Comparison of ENCODE assay signal across 24 mouse cellular contexts in genomic region chr9:12960337-12960736, GRCm38 (mm10).
A peak's percentile ranks its signal among the peaks of the same experiment; 100 is the strongest.
DNase-seq lines count a peak whose midpoint lies in the region; ATAC-seq lines count a peak whose summit lies in the region.
"Had no signal": no experiment of that assay in that cellular context is flagged by ENCODE, and none has a peak within 500 bp of the region (broad histone marks: within the 10 kb centered on the region; RNA-seq: fewer than 3 reads in every experiment).

No protein-coding gene starts in this region.

- no peak overlapping the region for H3K9ac ChIP-seq in embryonic facial prominence, embryonic 13.5 days
- H3K9ac ChIP-seq: hindbrain, embryonic 12.5 days had no signal

- DNase-seq in embryonic facial prominence, embryonic 10.5 days (ENCODE audit: low spot score) = no peak
- DNase-seq in frontal cortex, postnatal 14 days (ENCODE audit: low spot score in 2 of 2) = no peak
- peak; percentile 0 for DNase-seq in left cerebral cortex, postnatal 4 days
- no peak for DNase-seq in left cerebral cortex, postnatal 36 days (ENCODE audit: low spot score in 2 of 2)
- DNase-seq in telencephalon, adult 2 months (ENCODE audit: low read depth, low spot score) = peak; percentile 19
- DNase-seq in spleen, postnatal 4 days (ENCODE audit: low spot score in 2 of 2) = no peak
- DNase-seq: adrenal gland, adult 8-10 months; adrenal gland, postnatal 36 days; B cell, adult 2 months; cerebellum, adult 18-20 months; cerebellum, adult 9-11 months; cerebellum, postnatal 36 days; gastrocnemius, postnatal 10 days; heart, adult 18-20 months; heart, postnatal 10 days; heart, postnatal 4 days had no signal

- no peak overlapping the region for H3K4me2 ChIP-seq in embryonic facial prominence, embryonic 13.5 days
- H3K4me2 ChIP-seq: hindbrain, embryonic 12.5 days had no signal

- H3K9me3 ChIP-seq in embryonic facial prominence, embryonic 13.5 days = no peaks in the 10 kb centered on the region
- H3K9me3 ChIP-seq in embryonic facial prominence, embryonic 10.5 days = no peaks in the 10 kb centered on the region
- H3K9me3 ChIP-seq: G1E; heart, embryonic 10.5 days; hindbrain, embryonic 12.5 days had no signal

- no peaks in the 10 kb centered on the region for H3K36me3 ChIP-seq in embryonic facial prominence, embryonic 13.5 days
- no peaks in the 10 kb centered on the region for H3K36me3 ChIP-seq in embryonic facial prominence, embryonic 10.5 days (replicated peaks)
- H3K36me3 ChIP-seq: G1E; heart, embryonic 10.5 days; hindbrain, embryonic 12.5 days had no signal

- H3K4me3 ChIP-seq in embryonic facial prominence, embryonic 13.5 days = no peak overlapping the region
- H3K4me3 ChIP-seq in embryonic facial prominence, embryonic 10.5 days = no peak overlapping the region
- H3K4me3 ChIP-seq: heart, embryonic 10.5 days; hindbrain, embryonic 12.5 days had no signal

- 0 out of 2 replicates have a peak overlapping the region, but pooled peaks have one; percentile 16 for H3K27ac ChIP-seq in embryonic facial prominence, embryonic 13.5 days
- H3K27ac ChIP-seq in embryonic facial prominence, embryonic 10.5 days (replicated peaks) = no peak overlapping the region
- H3K27ac ChIP-seq: heart, embryonic 10.5 days; hindbrain, embryonic 12.5 days had no signal

- no peaks in the 10 kb centered on the region for H3K27me3 ChIP-seq in embryonic facial prominence, embryonic 13.5 days
- H3K27me3 ChIP-seq in embryonic facial prominence, embryonic 10.5 days (replicated peaks; ENCODE audit: low read depth, poor library complexity, severe bottlenecking) = no peaks in the 10 kb centered on the region
- H3K27me3 ChIP-seq: hindbrain, embryonic 12.5 days had no signal

- WGBS in embryonic facial prominence, embryonic 13.5 days = 49% methylated on average over 2 of the region's 2 CpGs
- WGBS in embryonic facial prominence, embryonic 10.5 days = 71% methylated on average over 2 of the region's 2 CpGs

- intact Hi-C loops in left cerebral cortex, postnatal 4 days (cut with DNase I) = no loop called here
- intact Hi-C loops in left cerebral cortex, postnatal 36 days (cut with DNase I) = no loop called here

- no peak for ATAC-seq in embryonic facial prominence, embryonic 13.5 days (ENCODE audit: insufficient number of reproducible peaks, insufficient read depth, low FRiP score, low TSS enrichment, low read depth)
- peak; percentile 62; the same call in 1 of the 2 replicates for ATAC-seq in frontal cortex, adult (ENCODE audit: low TSS enrichment)
- ATAC-seq: CD4-positive, CD25-positive, alpha-beta regulatory T cell, adult 4 months; hindbrain, embryonic 16.5 days; inflammation-experienced regulatory T-cells, adult 6 months had no signal

- no peaks in the 10 kb centered on the region for H3K4me1 ChIP-seq in embryonic facial prominence, embryonic 13.5 days
- no peaks in the 10 kb centered on the region for H3K4me1 ChIP-seq in embryonic facial prominence, embryonic 10.5 days
- H3K4me1 ChIP-seq: heart, embryonic 10.5 days; hindbrain, embryonic 12.5 days had no signal

Comparison
In these comparisons a context has a peak if more than half of its experiments do, and no peak if none do; other contexts are left out.
1. DNase-seq: peak in left cerebral cortex, postnatal 4 days (single experiment) and telencephalon, adult 2 months (single experiment); none in embryonic facial prominence, embryonic 10.5 days (single experiment), frontal cortex, postnatal 14 days (0 of 2), left cerebral cortex, postnatal 36 days (0 of 2) and spleen, postnatal 4 days (0 of 2).